Mouse (Mus musculus) ES-E14 (cell line): ENCODE results near the gene Rgs10. TPM values are rescaled to one million over a fixed set of nuclear protein-coding genes. Genes with fewer than 3 reads are reported as not detected.

ENCODE experiments used
- DNase-seq: peaks from one replicate; pipeline ENCODE4 v3.0.0-alpha.2; 2013; ENCODE audit warnings: low read depth, low spot score
- H3K27ac ChIP-seq: 2 replicates; pipeline ENCODE4 v1.5.1; 2012; ENCODE audit warnings: low read depth, mild to moderate bottlenecking, low read length, moderate library complexity, mixed read lengths; ENCODE audit not compliant: poor library complexity, insufficient read depth, severe bottlenecking
- H3K36me3 ChIP-seq: 2 replicates; pipeline ENCODE4 v1.6.1; 2012; ENCODE audit warnings: mild to moderate bottlenecking, low read length, moderate library complexity, mixed read lengths; ENCODE audit not compliant: control insufficient read depth, poor library complexity, insufficient read depth, severe bottlenecking
- H3K4me1 ChIP-seq, 2 experiments: fragments of 150-350 bp in 1 of 2; sonication (generic) in 1 of 2; 2 replicates each; pipeline ENCODE4 v1.6.1; 2012; ENCODE audit warnings: low read length in 2 of 2, mild to moderate bottlenecking in 1 of 2, mixed read lengths in 1 of 2; ENCODE audit not compliant: control insufficient read depth in 2 of 2, insufficient read depth in 2 of 2, poor library complexity in 1 of 2
- H3K4me3 ChIP-seq, 2 experiments: fragments of 150-350 bp in 1 of 2; sonication (generic) in 1 of 2; 2 replicates each; pipeline ENCODE4 v1.5.1; 2012; ENCODE audit warnings: low read length in 2 of 2, low read depth in 1 of 2, mild to moderate bottlenecking in 1 of 2, mixed read lengths in 1 of 2; ENCODE audit not compliant: insufficient read depth in 1 of 2, poor library complexity in 1 of 2, severe bottlenecking in 1 of 2
- H3K9ac ChIP-seq: 2 replicates; pipeline ENCODE4 v1.6.1; 2012; ENCODE audit warnings: low read depth, mild to moderate bottlenecking, low read length, mixed read lengths; ENCODE audit not compliant: poor library complexity, insufficient read depth, severe bottlenecking
- H3K9me3 ChIP-seq: fragments of 150-350 bp; sonication (generic); 2 replicates; pipeline ENCODE4 v1.6.1; 2012; ENCODE audit warnings: low read depth, mild to moderate bottlenecking, low read length; ENCODE audit not compliant: control insufficient read depth, insufficient read depth
- CHD2 ChIP-seq: IDR thresholded peaks from 2 replicates; pipeline ENCODE4 v1.6.1; 2014; ENCODE audit warnings: mild to moderate bottlenecking, low read depth, low read length, inconsistent platforms
- HCFC1 ChIP-seq: IDR thresholded peaks from 2 replicates; pipeline ENCODE4 v1.6.1; 2012; ENCODE audit warnings: low read length, inconsistent platforms, borderline replicate concordance; ENCODE audit not compliant: insufficient read depth
- MAFK ChIP-seq: IDR thresholded peaks from 2 replicates; pipeline ENCODE4 v1.6.1; 2014; ENCODE audit warnings: mild to moderate bottlenecking, low read depth, low read length, inconsistent platforms; ENCODE audit not compliant: insufficient read depth
- ZC3H11A ChIP-seq: IDR thresholded peaks from 2 replicates; pipeline ENCODE4 v1.6.1; 2012; ENCODE audit warnings: low read depth, mild to moderate bottlenecking, inconsistent platforms, low read length, borderline replicate concordance
- ZNF384 ChIP-seq: IDR thresholded peaks from 2 replicates; pipeline ENCODE4 v1.6.1; 2012; ENCODE audit warnings: low read depth, low read length, inconsistent platforms
- in situ Hi-C, 2 experiments: fragments of 600-800 bp; cut with MboI; formaldehyde crosslinking; loops; one replicate each; pipeline ENCODE4 v1.15.1; 2025; ENCODE audit warnings: low sequenced_read_pairs in 2 of 2, inconsistent platforms in 1 of 2; ENCODE audit not compliant: unreplicated experiment in 2 of 2
- total RNA-seq: library from RNA; depleted of rRNA; stranded (reverse); fragments of 300-350 nt; gene quantifications from 2 replicates; pipeline ENCODE4 v1.2.3, GENCODE M21; 2012; rRNA removed

Rgs10 gene
- total RNA-seq, 1 experiment: 6.2 TPM

- H3K9ac ChIP-seq: no peak overlapping the region
- in situ Hi-C loops: no loop called here
- DNase-seq: no peak
- H3K9me3 ChIP-seq: no peaks in the 10 kb centered on the region
- H3K4me1 ChIP-seq: no peaks in the 10 kb centered on the region
- H3K36me3 ChIP-seq: no peaks in the 10 kb centered on the region
- no peak overlapping the region for H3K4me3 ChIP-seq
- TF ChIP-seq MAFK: no peak
- no peak for TF ChIP-seq ZC3H11A
- TF ChIP-seq HCFC1: no peak
- no peak for TF ChIP-seq CHD2
- TF ChIP-seq ZNF384: no peak
- H3K27ac ChIP-seq: no peak overlapping the region
These were observed 87.6 kb downstream of the Rgs10 start for GRCm38 (mm10) chr7:128330981-128331380.

- Histone ChIP-seq H3K27ac (no peak overlapping the region), H3K9ac (no peak overlapping the region), H3K4me1 (no peaks in the 10 kb centered on the region), H3K36me3 (no peaks in the 10 kb centered on the region), H3K9me3 (no peaks in the 10 kb centered on the region), H3K4me3 (no peak overlapping the region)
- no peak for DNase-seq
- TF ChIP-seq ZNF384: no peak
- TF ChIP-seq CHD2: no peak
- TF ChIP-seq ZC3H11A: no peak
- no peak for TF ChIP-seq MAFK
- no peak for TF ChIP-seq HCFC1
- in situ Hi-C loops: no loop called here
These were observed 93.6 kb downstream of the Rgs10 start for GRCm38 (mm10) chr7:128324977-128325376.

Other genes with a start within 250 kb of the Rgs10 start
- gene Cox6a2, start 212.4 kb downstream of the Rgs10 start, total RNA-seq: 0.36 TPM in 1 of 2 replicates, not detected in the other
- gene Armc5, start 181.4 kb downstream of the Rgs10 start, total RNA-seq: 9.3 and 11.4 TPM in 2 replicates
- 2.1 and 2.6 TPM in 2 replicates for gene 9130023H24Rik, start 180.7 kb downstream of the Rgs10 start, total RNA-seq
- gene Tgfb1i1, start 171.9 kb downstream of the Rgs10 start, total RNA-seq: 5.1 and 10.5 TPM in 2 replicates
- 0.49 and 0.53 TPM in 2 replicates for gene Slc5a2, start 153.1 kb downstream of the Rgs10 start, total RNA-seq
- gene BC017158, start 120.6 kb downstream of the Rgs10 start, total RNA-seq: 18.6 and 19.6 TPM in 2 replicates
- 73.2 and 73.7 TPM in 2 replicates for gene Tial1, start 43.0 kb upstream of the Rgs10 start, total RNA-seq
- 6.3 and 13.6 TPM in 2 replicates for gene Bag3, start 104.9 kb upstream of the Rgs10 start, total RNA-seq
- 12.7 and 14.7 TPM in 2 replicates for gene Inpp5f, start 192.6 kb upstream of the Rgs10 start, total RNA-seq